Mouse (Mus musculus): ENCODE results near the gene Rbfox1. TPM values are rescaled to one million over a fixed set of nuclear protein-coding genes. Genes with fewer than 3 reads are reported as not detected.

Rbfox1 gene
- polyA plus RNA-seq, 1 experiment from 2014 or later, result 2.2 TPM

DNA sequence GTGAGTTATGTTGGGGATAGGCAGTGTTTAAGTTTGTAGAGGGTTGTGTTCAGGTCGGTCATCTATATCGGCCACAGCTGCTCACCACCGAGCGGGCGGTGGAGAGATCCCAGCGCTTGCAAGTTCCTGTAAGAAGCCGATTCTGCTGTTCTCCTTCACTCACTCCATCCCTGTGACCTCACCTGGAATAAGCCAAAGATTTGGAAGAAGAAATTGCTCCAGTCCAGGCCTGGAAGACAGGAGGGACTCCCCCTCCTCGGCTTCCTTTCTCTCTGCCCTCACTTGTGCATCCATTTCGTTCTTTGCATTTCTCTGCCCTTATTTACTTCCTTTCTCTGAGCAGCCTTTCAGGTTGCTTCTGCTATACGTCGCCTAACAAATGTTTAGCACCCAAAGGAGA, 465.1 kb downstream of the Rbfox1 start:
- Histone ChIP-seq H3K27ac (ENCODE audit: poor library complexity, severe bottlenecking) (no peak overlapping the region), H3K36me3 (no peaks in the 10 kb centered on the region), H3K9me3 (replicated peaks) (no peaks in the 10 kb centered on the region), H3K4me3 (no peak overlapping the region), H3K27me3 (replicated peaks) (peaks cover 43% of the 10 kb centered on the region), H3K9ac (no peak overlapping the region), H3K4me2 (no peak overlapping the region), H3K4me1 (replicated peaks) (0 out of 2 replicates have a peak, but pooled peaks cover 4% of the 10 kb centered on the region)
- 74% methylated on average over 11 of the region's 11 CpGs for WGBS
- no peak for ATAC-seq (ENCODE audit: insufficient number of reproducible peaks, low FRiP score)

DNA sequence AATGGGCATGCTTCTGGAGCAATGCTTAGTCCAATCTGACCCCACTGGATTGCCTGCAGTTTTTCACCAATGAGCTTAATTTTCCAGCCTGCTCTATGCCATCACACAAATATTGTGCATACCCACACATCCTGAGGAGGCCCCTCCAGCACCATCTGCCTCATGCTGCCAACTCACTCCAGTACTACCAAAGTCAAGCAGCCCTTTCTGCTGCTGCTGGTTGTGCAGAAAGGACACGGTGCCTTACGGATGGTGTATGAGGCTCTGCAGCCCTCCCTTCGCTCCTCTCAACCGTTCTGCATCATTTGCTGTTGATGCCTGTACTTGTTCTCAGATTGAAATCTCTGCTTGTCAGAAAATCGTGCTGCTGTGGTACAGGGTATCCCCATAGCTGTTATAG, 468.0 kb downstream of the Rbfox1 start:
- no peaks in the 10 kb centered on the region for H3K9me3 ChIP-seq (replicated peaks)
- no peak overlapping the region for H3K9ac ChIP-seq
- 0 out of 2 replicates have a peak, but pooled peaks cover 4% of the 10 kb centered on the region for H3K4me1 ChIP-seq (replicated peaks)
- no peaks in the 10 kb centered on the region for H3K36me3 ChIP-seq
- ATAC-seq (ENCODE audit: insufficient number of reproducible peaks, low FRiP score), result no peak
- 69% methylated on average over 5 of the region's 5 CpGs for WGBS
- no peak overlapping the region for H3K4me2 ChIP-seq
- H3K27ac ChIP-seq (ENCODE audit: poor library complexity, severe bottlenecking), result no peak overlapping the region
- H3K27me3 ChIP-seq (replicated peaks), result peaks cover 25% of the 10 kb centered on the region
- H3K4me3 ChIP-seq, result no peak overlapping the region

DNA sequence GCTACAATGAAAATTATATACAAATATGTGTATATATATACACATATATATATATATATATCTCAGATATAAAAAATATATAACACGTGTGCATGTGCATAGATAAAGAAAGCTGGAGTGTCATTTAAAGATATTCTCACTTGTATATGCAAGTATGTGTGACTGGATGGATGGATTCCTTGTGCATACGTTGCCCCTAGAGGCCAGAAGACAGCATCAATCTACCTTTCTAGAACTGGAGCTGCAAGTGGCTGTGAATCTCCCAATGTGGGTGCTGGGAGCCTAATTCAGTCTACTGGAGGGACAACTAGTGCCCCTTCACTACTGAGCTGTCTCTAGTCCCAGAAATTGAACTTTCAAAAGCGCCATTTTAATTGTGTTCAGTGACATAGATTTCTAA, 471.8 kb downstream of the Rbfox1 start:
- H3K4me3 ChIP-seq, result no peak overlapping the region
- no peak overlapping the region for H3K9ac ChIP-seq
- no peaks in the 10 kb centered on the region for H3K4me1 ChIP-seq (replicated peaks)
- no peak overlapping the region for H3K27ac ChIP-seq (ENCODE audit: poor library complexity, severe bottlenecking)
- no peak for ATAC-seq (ENCODE audit: insufficient number of reproducible peaks, low FRiP score)
- H3K4me2 ChIP-seq, result no peak overlapping the region
- H3K9me3 ChIP-seq (replicated peaks), result no peaks in the 10 kb centered on the region
- WGBS, result 63% methylated on average over 3 of the region's 3 CpGs
- H3K27me3 ChIP-seq (replicated peaks), result no peaks in the 10 kb centered on the region; the same call in 1 of the 2 replicates
- no peaks in the 10 kb centered on the region for H3K36me3 ChIP-seq

DNA sequence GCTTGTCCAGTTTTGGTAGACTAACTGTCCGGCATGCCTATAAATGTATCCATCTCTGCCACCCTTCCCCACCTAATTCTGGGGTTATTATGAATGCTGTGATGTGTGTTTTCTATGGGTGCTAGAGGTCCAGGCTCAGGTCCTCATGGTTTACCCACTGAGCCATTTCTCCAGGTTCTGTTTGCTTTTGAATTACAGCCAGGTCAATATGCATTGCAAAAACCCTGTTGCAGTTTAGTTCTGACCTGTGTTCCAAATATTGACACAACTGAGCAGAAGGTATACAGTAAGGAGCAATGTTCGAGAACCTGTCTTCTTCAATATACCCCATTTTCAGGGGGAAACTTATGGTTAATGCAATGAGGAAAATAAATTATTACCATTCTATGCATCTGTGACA, 480.6 kb downstream of the Rbfox1 start:
- no peak overlapping the region for H3K9ac ChIP-seq
- no peaks in the 10 kb centered on the region for H3K9me3 ChIP-seq (replicated peaks)
- no peak overlapping the region for H3K27ac ChIP-seq (ENCODE audit: poor library complexity, severe bottlenecking)
- H3K4me3 ChIP-seq, result no peak overlapping the region
- no peak overlapping the region for H3K4me2 ChIP-seq
- H3K36me3 ChIP-seq, result no peaks in the 10 kb centered on the region
- H3K4me1 ChIP-seq (replicated peaks), result no peaks in the 10 kb centered on the region
- 78% methylated on average over 2 of the region's 2 CpGs for WGBS
- no peak for ATAC-seq (ENCODE audit: insufficient number of reproducible peaks, low FRiP score)
- no peaks in the 10 kb centered on the region for H3K27me3 ChIP-seq (replicated peaks)

DNA sequence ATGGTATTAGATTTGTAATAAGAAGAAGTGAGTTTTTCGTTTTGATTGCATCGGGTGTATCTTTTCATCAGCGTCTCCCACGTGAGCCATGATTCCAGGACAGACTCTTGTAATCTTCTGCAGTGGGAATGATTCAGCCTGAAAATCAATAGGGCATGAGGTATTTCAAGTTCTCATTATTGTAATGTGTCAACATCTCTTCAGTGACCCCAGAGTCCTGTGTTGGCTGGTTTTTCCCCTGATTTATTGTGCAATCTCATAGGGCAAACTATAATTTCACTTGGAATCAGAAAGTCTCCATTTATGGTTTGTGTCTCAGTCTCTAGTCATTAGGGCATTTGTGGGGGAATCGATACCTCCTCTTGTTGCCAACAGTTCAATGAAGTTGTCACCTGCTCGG, 481.5 kb downstream of the Rbfox1 start:
- Histone ChIP-seq H3K27me3 (replicated peaks) (no peaks in the 10 kb centered on the region), H3K4me1 (replicated peaks) (no peaks in the 10 kb centered on the region), H3K4me2 (no peak overlapping the region), H3K27ac (ENCODE audit: poor library complexity, severe bottlenecking) (no peak overlapping the region), H3K4me3 (no peak overlapping the region), H3K36me3 (no peaks in the 10 kb centered on the region), H3K9me3 (replicated peaks) (no peaks in the 10 kb centered on the region), H3K9ac (no peak overlapping the region)
- 80% methylated on average over 6 of the region's 6 CpGs for WGBS
- no peak for ATAC-seq (ENCODE audit: insufficient number of reproducible peaks, low FRiP score)

DNA sequence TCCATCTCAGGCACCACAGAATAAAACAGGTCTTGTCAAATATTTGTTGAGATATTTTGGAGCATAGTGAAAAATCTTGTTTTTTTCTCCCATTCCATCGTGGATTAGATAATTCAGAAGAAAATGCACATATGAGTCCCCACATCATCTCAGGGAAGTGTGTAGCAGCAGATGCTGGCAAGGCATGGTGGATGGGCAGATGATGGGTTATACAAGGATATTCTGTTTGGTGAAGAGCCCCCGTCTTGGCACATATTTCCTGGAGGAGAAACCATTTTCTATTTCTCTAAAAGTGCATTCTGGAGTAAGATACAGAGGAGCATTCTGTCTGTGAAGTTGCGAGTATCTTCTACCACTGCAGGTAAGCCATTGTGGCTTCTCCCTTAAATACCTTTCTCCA, 495.8 kb downstream of the Rbfox1 start:
- ATAC-seq (ENCODE audit: insufficient number of reproducible peaks, low FRiP score), result no peak

DNA sequence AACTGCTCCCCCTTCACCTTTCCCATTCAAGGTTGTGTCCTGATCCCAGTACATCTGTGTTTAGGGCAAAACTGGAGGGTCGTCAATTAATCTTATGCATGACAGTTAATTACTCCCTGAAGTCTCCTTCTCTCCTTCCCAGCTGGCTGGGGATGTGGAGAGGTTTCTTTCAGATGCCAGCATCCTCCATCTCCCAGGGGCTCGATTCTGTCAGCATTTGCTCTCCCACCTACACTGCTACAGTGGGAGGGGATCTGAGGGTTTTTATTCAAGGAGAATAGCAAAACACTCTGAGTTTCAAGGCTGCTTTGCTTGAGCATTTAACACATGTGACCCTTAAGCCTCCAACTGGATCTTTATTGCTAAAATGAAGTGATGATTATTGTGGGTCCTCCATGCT, 496.4 kb downstream of the Rbfox1 start:
- no peak for ATAC-seq (ENCODE audit: insufficient number of reproducible peaks, low FRiP score)
- Histone ChIP-seq H3K4me3 (no peak overlapping the region), H3K9me3 (replicated peaks) (no peaks in the 10 kb centered on the region), H3K9ac (no peak overlapping the region), H3K36me3 (no peaks in the 10 kb centered on the region), H3K27ac (ENCODE audit: poor library complexity, severe bottlenecking) (no peak overlapping the region), H3K4me2 (no peak overlapping the region), H3K27me3 (replicated peaks) (no peaks in the 10 kb centered on the region), H3K4me1 (replicated peaks) (no peaks in the 10 kb centered on the region)
- 52% methylated on average over 2 of the region's 2 CpGs for WGBS

More for the DNA sequence above, 495.8 kb downstream of the Rbfox1 start:
- no peaks in the 10 kb centered on the region for H3K9me3 ChIP-seq (replicated peaks)
- H3K27ac ChIP-seq (ENCODE audit: poor library complexity, severe bottlenecking), result no peak overlapping the region
- H3K4me2 ChIP-seq, result no peak overlapping the region
- no peak overlapping the region for H3K4me3 ChIP-seq
- H3K27me3 ChIP-seq (replicated peaks), result no peaks in the 10 kb centered on the region
- no peak overlapping the region for H3K9ac ChIP-seq
- no peaks in the 10 kb centered on the region for H3K36me3 ChIP-seq
- no peaks in the 10 kb centered on the region for H3K4me1 ChIP-seq (replicated peaks)
- WGBS, result 59% methylated on average over 3 of the region's 3 CpGs

DNA sequence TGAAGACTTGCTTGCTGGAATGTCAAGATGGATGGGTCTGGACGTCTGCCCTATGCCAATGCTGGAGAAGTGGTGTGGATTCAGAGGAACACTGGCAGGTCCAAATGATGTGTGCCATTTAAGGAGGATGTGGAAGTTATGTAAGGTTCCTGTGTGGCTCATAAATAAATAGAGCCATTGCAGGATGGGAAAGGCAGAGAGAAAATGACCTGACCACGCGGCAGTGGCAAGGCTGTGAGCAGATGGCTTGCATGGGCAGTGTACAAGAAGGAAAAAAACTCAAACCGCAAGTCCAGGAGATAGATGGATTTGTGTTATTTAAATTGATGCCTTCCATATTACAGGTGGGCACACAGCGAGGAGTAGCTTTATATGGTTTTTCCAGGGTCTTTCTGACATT, 497.6 kb downstream of the Rbfox1 start:
- no peak overlapping the region for H3K9ac ChIP-seq
- ATAC-seq (ENCODE audit: insufficient number of reproducible peaks, low FRiP score), result no peak
- 79% methylated on average over 5 of the region's 5 CpGs for WGBS
- no peaks in the 10 kb centered on the region for H3K27me3 ChIP-seq (replicated peaks)
- no peaks in the 10 kb centered on the region for H3K36me3 ChIP-seq
- no peaks in the 10 kb centered on the region for H3K4me1 ChIP-seq (replicated peaks)
- no peak overlapping the region for H3K4me2 ChIP-seq
- no peak overlapping the region for H3K4me3 ChIP-seq
- no peak overlapping the region for H3K27ac ChIP-seq (ENCODE audit: poor library complexity, severe bottlenecking)
- H3K9me3 ChIP-seq (replicated peaks), result no peaks in the 10 kb centered on the region

DNA sequence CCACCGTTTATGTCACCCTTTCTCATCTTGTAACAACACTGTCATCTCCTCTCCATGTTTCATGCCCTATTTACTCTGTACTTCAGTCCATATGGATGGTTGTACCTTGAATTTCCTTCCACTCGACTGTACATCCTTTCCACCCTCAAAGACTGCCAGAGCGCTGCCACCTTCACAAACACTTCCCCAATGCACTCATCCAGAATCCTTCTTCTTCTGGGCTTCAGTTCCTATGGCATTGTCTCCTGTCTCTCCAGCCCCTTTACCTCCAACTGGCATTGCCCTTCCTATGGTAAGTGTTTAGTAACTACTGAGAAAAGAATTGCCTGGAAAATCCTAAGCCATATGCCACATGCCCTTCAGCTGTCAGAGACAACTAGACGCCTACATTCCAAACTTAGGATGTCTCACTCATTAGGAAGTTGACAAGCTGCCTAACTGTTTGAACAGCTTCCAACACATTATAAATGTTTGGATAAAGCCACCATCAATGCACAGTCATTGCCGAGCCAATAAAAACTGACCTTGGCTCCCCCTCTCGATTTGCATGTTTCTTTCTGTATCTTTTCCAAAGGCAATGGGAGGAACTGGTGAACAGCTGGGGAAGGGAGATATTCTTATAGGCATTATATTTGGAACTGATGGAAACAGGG, 505.2 kb downstream of the Rbfox1 start:
- Histone ChIP-seq H3K9me3 (replicated peaks) (no peaks in the 10 kb centered on the region), H3K27ac (ENCODE audit: poor library complexity, severe bottlenecking) (no peak overlapping the region), H3K36me3 (no peaks in the 10 kb centered on the region), H3K27me3 (replicated peaks) (no peaks in the 10 kb centered on the region), H3K9ac (no peak overlapping the region), H3K4me1 (replicated peaks) (no peaks in the 10 kb centered on the region), H3K4me2 (no peak overlapping the region), H3K4me3 (no peak overlapping the region)
- ATAC-seq (ENCODE audit: insufficient number of reproducible peaks, low FRiP score), result no peak
- 78% methylated on average over 6 of the region's 6 CpGs for WGBS

DNA sequence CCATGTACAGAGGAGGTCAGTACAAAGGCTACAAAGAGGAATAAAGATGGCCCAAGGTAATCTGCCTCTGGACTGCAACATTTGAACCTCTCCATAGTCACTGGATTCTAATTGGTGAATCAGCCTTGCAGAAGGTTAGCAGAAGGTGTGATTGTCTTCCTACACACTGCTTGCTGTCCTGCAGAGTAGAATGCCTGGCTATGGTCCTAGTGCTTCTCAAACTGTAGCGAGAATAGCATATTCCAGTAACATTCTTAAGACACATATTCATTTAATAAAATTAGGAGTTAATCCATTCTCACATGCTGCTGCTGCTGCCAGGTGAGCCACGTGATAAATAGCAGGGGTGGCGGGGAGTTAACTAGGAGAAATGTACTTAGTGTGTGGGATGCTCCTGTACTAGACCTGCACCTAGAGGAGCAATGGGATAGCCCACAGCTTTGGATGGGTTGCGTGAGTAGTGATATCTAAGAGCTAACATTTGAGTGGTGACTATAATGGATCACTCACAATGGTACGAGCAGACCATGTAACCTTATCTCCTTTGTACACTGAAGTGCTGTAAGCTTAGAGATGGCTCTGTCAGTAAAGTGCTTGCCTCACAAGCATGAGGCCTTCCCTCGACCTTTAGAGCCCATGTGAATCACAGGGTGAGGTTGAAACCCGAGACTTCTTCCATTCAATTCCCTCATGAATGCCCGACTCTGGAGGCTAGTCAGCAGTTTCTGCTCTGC, 511.7 kb downstream of the Rbfox1 start:
- no peak overlapping the region for H3K27ac ChIP-seq (ENCODE audit: poor library complexity, severe bottlenecking)
- H3K4me2 ChIP-seq, result no peak overlapping the region
- ATAC-seq (ENCODE audit: insufficient number of reproducible peaks, low FRiP score), result no peak
- no peak overlapping the region for H3K9ac ChIP-seq
- 0 out of 2 replicates have a peak, but pooled peaks cover 4% of the 10 kb centered on the region for H3K9me3 ChIP-seq (replicated peaks)
- H3K36me3 ChIP-seq, result no peaks in the 10 kb centered on the region
- no peak overlapping the region for H3K4me3 ChIP-seq
- WGBS, result 56% methylated on average over 8 of the region's 8 CpGs
- H3K27me3 ChIP-seq (replicated peaks), result no peaks in the 10 kb centered on the region
- no peaks in the 10 kb centered on the region for H3K4me1 ChIP-seq (replicated peaks)

DNA sequence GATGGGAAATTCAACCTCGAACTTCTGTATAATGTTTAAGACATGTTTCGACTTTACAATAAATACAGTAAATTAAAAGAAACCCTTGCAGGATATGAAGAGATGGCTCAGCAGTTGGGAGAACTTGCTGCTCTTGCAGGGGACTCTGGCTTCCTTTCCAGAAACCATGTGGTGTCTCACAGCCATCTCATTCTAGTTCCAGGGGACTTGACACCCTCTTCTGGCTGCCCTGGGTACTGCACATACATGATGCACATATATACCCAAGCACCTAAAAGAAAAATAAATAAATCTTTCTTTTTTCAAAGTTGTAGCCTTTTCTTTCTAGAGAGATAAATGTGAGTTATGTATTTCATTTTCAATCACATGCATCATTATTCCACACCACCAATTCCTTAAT, 512.5 kb downstream of the Rbfox1 start:
- no peak overlapping the region for H3K4me2 ChIP-seq
- no peak overlapping the region for H3K4me3 ChIP-seq
- H3K9ac ChIP-seq, result no peak overlapping the region
- no peaks in the 10 kb centered on the region for H3K27me3 ChIP-seq (replicated peaks)
- H3K9me3 ChIP-seq (replicated peaks), result 0 out of 2 replicates have a peak, but pooled peaks cover 4% of the 10 kb centered on the region
- 90% methylated on average over 2 of the region's 2 CpGs for WGBS
- no peaks in the 10 kb centered on the region for H3K36me3 ChIP-seq
- H3K27ac ChIP-seq (ENCODE audit: poor library complexity, severe bottlenecking), result no peak overlapping the region
- no peak for ATAC-seq (ENCODE audit: insufficient number of reproducible peaks, low FRiP score)
- H3K4me1 ChIP-seq (replicated peaks), result no peaks in the 10 kb centered on the region
